Mouse (Mus musculus) neutrophil, adult 83 days (primary cell): ENCODE data around the gene Gm13023. TPM values are rescaled to one million over a fixed set of nuclear protein-coding genes. Genes with fewer than 3 reads are reported as not detected.

Experiments used
- total RNA-seq, 2 experiments: library from RNA; stranded (reverse); gene quantifications; one replicate each; pipeline ENCODE4 v1.2.4; 2023

Gm13023 gene
- not detected for total RNA-seq

DNA sequence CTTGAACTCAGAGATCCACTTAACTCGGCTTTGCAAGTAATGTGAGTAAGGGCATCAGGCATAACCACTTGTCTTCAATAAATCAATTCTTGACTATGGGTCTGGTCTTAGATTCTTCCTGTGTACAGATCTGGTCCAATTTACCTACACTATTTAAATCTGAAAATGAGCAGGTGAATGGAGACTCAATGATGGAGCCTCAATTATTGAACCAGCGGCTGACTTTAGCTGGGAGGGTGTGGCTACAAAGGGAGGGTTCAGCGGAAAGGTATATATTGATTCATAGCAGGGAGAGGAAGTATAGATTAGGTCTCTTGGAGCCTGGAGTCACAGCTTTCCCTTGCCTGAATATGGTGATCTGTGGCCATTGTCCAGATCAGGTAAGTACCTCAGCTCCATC is at the start of gene Gm13023:
Gm13023 (plus strand) TSS at position 301 of the 400 bp plus-strand sequence.

DNA sequence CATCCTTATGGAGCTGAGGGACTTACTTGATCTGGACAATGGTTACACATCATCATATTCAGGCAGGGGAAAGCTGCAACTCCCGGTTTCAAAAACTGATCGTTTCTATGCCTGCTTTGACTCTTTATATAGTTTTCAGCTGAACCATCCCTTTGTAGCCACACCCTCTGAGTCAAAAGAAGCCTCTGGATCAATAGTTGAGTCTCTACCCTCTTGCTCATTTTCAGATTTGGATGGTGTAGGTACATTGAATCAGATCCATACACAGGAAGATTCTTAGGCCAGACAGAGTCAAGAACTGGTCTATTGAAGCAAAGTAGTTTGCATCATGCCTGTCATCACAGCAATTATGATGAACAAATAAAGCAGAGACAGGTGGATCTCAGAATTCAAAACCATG is 26.8 kb downstream of the Gm13023 start, which contains the start of gene Gm13084:
Gm13084 (minus strand) TSS at position 101 of the 400 bp plus-strand sequence.

Other genes with a start within 250 kb of the Gm13023 start
- not detected for gene BC080695, start 237.7 kb upstream of the Gm13023 start, total RNA-seq
- not detected for gene Gm13057, start 237.6 kb upstream of the Gm13023 start, total RNA-seq
- not detected for gene Gm13083, start 174.3 kb upstream of the Gm13023 start, total RNA-seq
- gene Gm13088, start 132.1 kb upstream of the Gm13023 start, total RNA-seq, result not detected
- not detected for gene Gm13089, start 86.6 kb upstream of the Gm13023 start, total RNA-seq
- gene Gm13078, start 69.9 kb upstream of the Gm13023 start, total RNA-seq, result not detected
- gene Gm13084, start 26.7 kb downstream of the Gm13023 start, total RNA-seq, result not detected
- gene Gm13103, start 57.1 kb downstream of the Gm13023 start, total RNA-seq, result not detected
- not detected for gene Pramef6, start 111.0 kb downstream of the Gm13023 start, total RNA-seq
- gene Pramef25, start 161.7 kb downstream of the Gm13023 start, total RNA-seq, result not detected
- gene Gm13101, start 177.6 kb downstream of the Gm13023 start, total RNA-seq, result not detected
- not detected for gene Pramef17, start 205.0 kb downstream of the Gm13023 start, total RNA-seq